Mouse (Mus musculus) spleen, adult 2 months (tissue): Measurements from ENCODE around the gene Gpc6. TPM values are rescaled to one million over a fixed set of nuclear protein-coding genes. Genes with fewer than 3 reads are reported as not detected.

ENCODE experiments used
- DNase-seq, 2 experiments: peaks; one replicate each; pipeline versions ENCODE4 v3.0.0 to v3.0.0-alpha.2; 2012 to 2021; ENCODE audit warnings: low spot score in 2 of 2, low read depth in 1 of 2
- H3K27ac ChIP-seq: fragments of 200-500 bp; 2 replicates; pipeline ENCODE4 v1.5.1; 2012; ENCODE audit warnings: low read length, inconsistent platforms; ENCODE audit not compliant: insufficient read depth
- H3K27me3 ChIP-seq: fragments of 200-500 bp; 2 replicates; pipeline ENCODE4 v1.6.1; 2012; ENCODE audit warnings: mild to moderate bottlenecking, moderate library complexity, low read length, inconsistent platforms; ENCODE audit not compliant: control insufficient read depth, insufficient read depth
- H3K36me3 ChIP-seq: fragments of 200-500 bp; 2 replicates; pipeline ENCODE4 v1.6.1; 2012; ENCODE audit warnings: mild to moderate bottlenecking, low read length, inconsistent platforms; ENCODE audit not compliant: control insufficient read depth, insufficient read depth
- H3K4me1 ChIP-seq: fragments of 200-500 bp; 2 replicates; pipeline ENCODE4 v1.6.1; 2011; ENCODE audit warnings: inconsistent platforms; ENCODE audit not compliant: control insufficient read depth, insufficient read depth, insufficient read length
- H3K4me3 ChIP-seq: fragments of 200-500 bp; 2 replicates; pipeline ENCODE4 v1.5.1; 2011; ENCODE audit warnings: mild to moderate bottlenecking, inconsistent platforms; ENCODE audit not compliant: insufficient read depth, insufficient read length; ENCODE audit errors: extremely low read depth
- CTCF ChIP-seq: fragments of 200-500 bp; IDR thresholded peaks from 2 replicates; pipeline ENCODE4 v1.5.1; 2011; ENCODE audit warnings: mild to moderate bottlenecking, inconsistent platforms; ENCODE audit not compliant: insufficient read depth, insufficient read length, insufficient replicate concordance; ENCODE audit errors: extremely low read depth
- POLR2A ChIP-seq: fragments of 200-500 bp; IDR thresholded peaks from 2 replicates; pipeline ENCODE4 v1.6.1; 2011; ENCODE audit warnings: low read depth, low read length, inconsistent platforms
- WGBS: fragments of 180-500 bp; shearing (Covaris S2); methylation state at CpG from one replicate; pipeline ENCODE4 v1.1.7; 2018; 5-methylcytosine and 5-hydroxymethylcytosine counted together
- polyA plus RNA-seq: library from polyadenylated mRNA; depleted of rRNA; stranded (reverse); fragments of >200 nt; gene quantifications from 2 replicates; pipeline ENCODE4 v1.2.3, GENCODE M21; 2012

The Gpc6 gene
- polyA plus RNA-seq, 1 experiment: 0.67 TPM

GRCm38 (mm10) chr14:117648199-117648960 is 723.3 kb downstream of the Gpc6 start:
- no peak overlapping the region for H3K27ac ChIP-seq
- WGBS: 90% methylated on average over 9 of the region's 9 CpGs
- no peak for DNase-seq
- no peak overlapping the region for H3K4me3 ChIP-seq
- H3K27me3 ChIP-seq: no peaks in the 10 kb centered on the region
- no peaks in the 10 kb centered on the region for H3K36me3 ChIP-seq
- no peaks in the 10 kb centered on the region for H3K4me1 ChIP-seq
- no peak for TF ChIP-seq POLR2A
- no peak for TF ChIP-seq CTCF

DNA sequence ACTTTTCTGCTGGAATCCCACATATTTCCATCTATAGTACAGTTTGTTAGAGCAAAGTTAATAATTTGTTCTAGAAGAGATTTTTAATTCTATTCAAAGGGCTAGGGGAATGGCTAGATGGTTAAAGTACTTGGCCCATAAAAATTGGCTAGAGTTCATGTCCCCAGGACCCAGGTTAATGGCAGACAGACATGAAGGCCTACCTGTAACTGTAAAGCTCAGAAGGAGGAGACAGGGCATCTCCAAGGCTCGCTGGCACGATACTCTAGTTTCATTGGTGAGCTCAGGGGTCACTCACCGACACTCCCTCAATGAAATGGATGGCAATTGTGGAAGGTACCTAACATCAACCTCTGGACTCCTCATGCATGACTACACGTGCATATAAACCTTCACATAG is 725.0 kb downstream of the Gpc6 start:
- Histone ChIP-seq H3K4me3 (no peak overlapping the region), H3K36me3 (no peaks in the 10 kb centered on the region), H3K4me1 (no peaks in the 10 kb centered on the region), H3K27ac (no peak overlapping the region), H3K27me3 (no peaks in the 10 kb centered on the region)
- DNase-seq: no peak
- WGBS: 96% methylated on average over 4 of the region's 4 CpGs
- TF ChIP-seq POLR2A: no peak
- TF ChIP-seq CTCF: no peak

DNA sequence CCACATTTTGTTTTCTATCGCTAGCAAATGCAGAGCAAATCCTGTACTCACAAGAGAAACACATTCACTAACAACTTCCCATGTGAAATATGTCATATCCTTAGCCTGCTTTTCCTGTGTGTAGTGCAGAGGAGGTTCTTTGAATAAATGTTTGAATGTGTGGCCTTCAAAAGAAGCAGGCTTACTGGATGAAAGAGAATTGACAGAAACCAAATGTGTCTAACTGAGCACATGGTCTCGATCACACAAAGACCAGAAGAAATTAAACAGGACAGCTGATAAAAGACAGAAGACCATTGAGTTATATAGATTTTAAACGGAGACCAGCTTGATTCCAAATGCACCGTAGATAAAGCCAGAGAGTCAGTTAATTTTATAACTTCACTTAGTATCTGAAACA is 726.2 kb downstream of the Gpc6 start:
- H3K4me3 ChIP-seq: no peak overlapping the region
- no peaks in the 10 kb centered on the region for H3K27me3 ChIP-seq
- no peak for DNase-seq
- 88% methylated on average over 4 of the region's 4 CpGs for WGBS
- no peaks in the 10 kb centered on the region for H3K36me3 ChIP-seq
- H3K4me1 ChIP-seq: no peaks in the 10 kb centered on the region
- TF ChIP-seq POLR2A: no peak
- TF ChIP-seq CTCF: no peak
- no peak overlapping the region for H3K27ac ChIP-seq

GRCm38 (mm10) chr14:117651938-117652337 is 726.8 kb downstream of the Gpc6 start:
- DNase-seq: no peak
- Histone ChIP-seq H3K27me3 (no peaks in the 10 kb centered on the region), H3K4me1 (no peaks in the 10 kb centered on the region), H3K36me3 (no peaks in the 10 kb centered on the region), H3K4me3 (no peak overlapping the region), H3K27ac (no peak overlapping the region)
- TF ChIP-seq POLR2A (no peak), CTCF (no peak)
- 94% methylated on average over 2 of the region's 2 CpGs for WGBS

DNA sequence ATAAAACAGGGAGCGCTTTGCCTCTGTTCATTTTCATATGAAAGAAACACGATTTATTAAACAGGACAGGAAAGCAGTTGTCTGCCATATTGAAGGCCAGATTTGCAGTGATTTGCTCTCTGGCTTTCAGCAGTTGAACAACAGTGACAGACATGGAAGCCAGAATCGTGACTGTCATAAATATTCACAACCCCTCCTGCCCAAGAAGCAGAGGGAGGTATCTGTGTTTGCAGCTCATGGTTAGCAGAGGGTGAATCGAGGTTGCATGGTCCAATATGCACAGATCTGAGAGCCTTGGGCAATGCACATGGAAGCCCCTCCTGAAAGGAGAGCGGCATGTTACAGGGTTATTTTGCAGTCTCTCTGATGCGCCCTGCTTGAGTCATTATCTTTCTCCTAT is 730.3 kb downstream of the Gpc6 start:
- H3K27ac ChIP-seq: no peak overlapping the region
- TF ChIP-seq POLR2A: no peak
- TF ChIP-seq CTCF: no peak
- no peaks in the 10 kb centered on the region for H3K36me3 ChIP-seq
- WGBS: 89% methylated on average over 6 of the region's 6 CpGs
- no peak overlapping the region for H3K4me3 ChIP-seq
- DNase-seq: no peak
- H3K27me3 ChIP-seq: no peaks in the 10 kb centered on the region
- H3K4me1 ChIP-seq: no peaks in the 10 kb centered on the region

GRCm38 (mm10) chr14:117659198-117659761 is 734.2 kb downstream of the Gpc6 start:
- H3K27ac ChIP-seq: no peak overlapping the region
- TF ChIP-seq POLR2A (no peak), CTCF (no peak)
- no peak for DNase-seq
- no peaks in the 10 kb centered on the region for H3K4me1 ChIP-seq
- no peak overlapping the region for H3K4me3 ChIP-seq
- no peaks in the 10 kb centered on the region for H3K36me3 ChIP-seq
- 91% methylated on average over 8 of the region's 8 CpGs for WGBS
- no peaks in the 10 kb centered on the region for H3K27me3 ChIP-seq

DNA sequence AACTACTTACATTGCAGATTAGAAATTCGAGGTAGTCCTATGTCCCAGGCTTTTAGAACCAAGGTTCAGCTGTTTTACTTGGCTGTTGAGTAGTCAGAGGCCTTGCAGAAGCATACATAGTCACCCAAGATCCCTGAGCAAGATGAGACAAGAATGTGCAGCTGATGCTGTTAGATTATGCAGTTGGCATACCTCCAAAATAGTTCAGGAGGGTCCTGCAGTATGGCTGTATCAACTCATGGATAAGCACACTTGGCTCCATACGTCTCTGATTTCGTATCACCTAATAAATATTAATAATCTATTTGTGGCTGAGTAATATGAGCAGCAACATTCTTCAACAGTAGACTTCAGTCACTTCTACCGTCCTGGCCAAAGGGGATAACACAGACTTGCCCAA is 737.1 kb downstream of the Gpc6 start:
- no peak for TF ChIP-seq POLR2A
- TF ChIP-seq CTCF: no peak
- Histone ChIP-seq H3K36me3 (no peaks in the 10 kb centered on the region), H3K4me1 (no peaks in the 10 kb centered on the region), H3K4me3 (no peak overlapping the region), H3K27me3 (no peaks in the 10 kb centered on the region), H3K27ac (no peak overlapping the region)
- 83% methylated on average over 4 of the region's 4 CpGs for whole genome bisulfite sequencing
- no peak for DNase-seq
